Mouse (Mus musculus) CH12.LX (cell line): ENCODE measurements around the gene Pamr1. TPM values are rescaled to one million over a fixed set of nuclear protein-coding genes. Genes with fewer than 3 reads are reported as not detected.
A peak's percentile ranks its signal among the peaks of the same experiment; 100 is the strongest.

Experiments used
- DNase-seq: peaks from one replicate; pipeline ENCODE4 v3.0.0-alpha.2; 2013; ENCODE audit errors: extremely low read depth
- H3K27ac ChIP-seq: 2 replicates; pipeline ENCODE4 v1.5.1; 2012; ENCODE audit warnings: low read depth, mild to moderate bottlenecking, control low read depth, moderate library complexity; ENCODE audit not compliant: insufficient read depth
- H3K27me3 ChIP-seq: replicated peaks from 2 replicates; pipeline ENCODE3; 2012; ENCODE audit warnings: inconsistent platforms
- H3K36me3 ChIP-seq, 2 experiments: replicated peaks in 1 of 2; 2 replicates each; pipeline versions ENCODE3 to v1.6.1; 2012; ENCODE audit warnings: inconsistent platforms in 1 of 2, low read length in 1 of 2, mild to moderate bottlenecking in 1 of 2, mixed read lengths in 1 of 2, moderate library complexity in 1 of 2; ENCODE audit not compliant: control insufficient read depth in 1 of 2, insufficient read depth in 1 of 2
- H3K4me1 ChIP-seq, 2 experiments: 2 replicates each; pipeline ENCODE4 v1.6.1; 2012; ENCODE audit warnings: inconsistent platforms in 1 of 2, moderate library complexity in 1 of 2; ENCODE audit not compliant: insufficient read depth in 2 of 2, control insufficient read depth in 1 of 2
- H3K4me2 ChIP-seq: 2 replicates; pipeline ENCODE4 v1.6.1; 2012; ENCODE audit warnings: low read depth, mild to moderate bottlenecking, control low read depth; ENCODE audit not compliant: poor library complexity, insufficient read depth, severe bottlenecking
- H3K4me3 ChIP-seq, 3 experiments: fragments of 150-350 bp in 1 of 3; sonication (generic) in 1 of 3; replicated peaks in 1 of 3; 2 replicates each; pipeline versions ENCODE3 to v1.5.1; 2011 to 2012; ENCODE audit warnings: low read depth in 2 of 3, low read length in 2 of 3, mild to moderate bottlenecking in 2 of 3, moderate library complexity in 2 of 3, control low read depth in 1 of 3, improper control_type of control experiment in 1 of 3, inconsistent platforms in 1 of 3, mixed read lengths in 1 of 3; ENCODE audit not compliant: poor library complexity in 1 of 3
- H3K79me2 ChIP-seq: replicated peaks from 2 replicates; pipeline ENCODE4 v1.6.1; 2012; ENCODE audit warnings: mild to moderate bottlenecking, moderate library complexity; ENCODE audit not compliant: control insufficient read depth, poor library complexity, insufficient read depth, severe bottlenecking; ENCODE audit errors: extremely low read depth
- H3K9ac ChIP-seq: 2 replicates; pipeline ENCODE4 v1.6.1; 2012; ENCODE audit warnings: low read depth, mild to moderate bottlenecking, control low read depth, moderate library complexity; ENCODE audit not compliant: insufficient read depth
- H3K9me3 ChIP-seq: replicated peaks from 2 replicates; pipeline ENCODE3; 2012; ENCODE audit warnings: low read length, inconsistent platforms, mixed read lengths
- BHLHE40 ChIP-seq: IDR thresholded peaks from 2 replicates; pipeline ENCODE4 v1.6.1; 2011; ENCODE audit warnings: mild to moderate bottlenecking, low read depth, low read length, improper control_type of control experiment
- CHD1 ChIP-seq: IDR thresholded peaks from 2 replicates; pipeline ENCODE4 v1.6.1; 2012; ENCODE audit warnings: low read depth, low read length, improper control_type of control experiment, inconsistent platforms
- CTCF ChIP-seq, 2 experiments: IDR thresholded peaks in 1 of 2; conservative IDR thresholded peaks in 1 of 2; 2 replicates each; pipeline ENCODE4 v1.5.1; 2011 to 2012; ENCODE audit warnings: low read depth in 2 of 2, low read length in 2 of 2, improper control_type of control experiment in 1 of 2, inconsistent platforms in 1 of 2, mild to moderate bottlenecking in 1 of 2, moderate library complexity in 1 of 2
- EP300 ChIP-seq: IDR thresholded peaks from 2 replicates; pipeline ENCODE4 v1.6.1; 2011; ENCODE audit warnings: low read length, improper control_type of control experiment
- ETS1 ChIP-seq: conservative IDR thresholded peaks from 2 replicates; pipeline ENCODE4 v1.6.1; 2012; ENCODE audit warnings: low read depth, mild to moderate bottlenecking, inconsistent platforms, low read length, improper control_type of control experiment, moderate library complexity
- IRF4 ChIP-seq: IDR thresholded peaks from 2 replicates; pipeline ENCODE4 v1.6.1; 2014; ENCODE audit warnings: low read depth, mild to moderate bottlenecking, inconsistent platforms, low read length, improper control_type of control experiment
- JUN ChIP-seq: IDR thresholded peaks from 2 replicates; pipeline ENCODE4 v1.6.1; 2011; ENCODE audit warnings: low read depth, mild to moderate bottlenecking, low read length, improper control_type of control experiment, moderate library complexity; ENCODE audit not compliant: insufficient read depth
- JUND ChIP-seq: conservative IDR thresholded peaks from 2 replicates; pipeline ENCODE4 v1.6.1; 2011; ENCODE audit warnings: low read depth, low read length, improper control_type of control experiment
- MAFK ChIP-seq: IDR thresholded peaks from 2 replicates; pipeline ENCODE4 v1.6.1; 2011; ENCODE audit warnings: low read length, improper control_type of control experiment; ENCODE audit not compliant: insufficient replicate concordance
- MXI1 ChIP-seq: IDR thresholded peaks from 2 replicates; pipeline ENCODE4 v1.6.1; 2011; ENCODE audit warnings: mild to moderate bottlenecking, low read depth, low read length, improper control_type of control experiment
- NELFE ChIP-seq: IDR thresholded peaks from 2 replicates; pipeline ENCODE4 v1.6.1; 2011; ENCODE audit warnings: low read depth, low read length, improper control_type of control experiment
- NRF1 ChIP-seq: IDR thresholded peaks from 2 replicates; pipeline ENCODE4 v1.6.1; 2014; ENCODE audit warnings: low read depth, mild to moderate bottlenecking, inconsistent platforms, low read length, improper control_type of control experiment, moderate library complexity
- PAX5 ChIP-seq: IDR thresholded peaks from 2 replicates; pipeline ENCODE4 v1.6.1; 2012; ENCODE audit warnings: low read length, inconsistent platforms, mixed read lengths
- POLR2A ChIP-seq: IDR thresholded peaks from 2 replicates; pipeline ENCODE4 v1.6.1; 2011; ENCODE audit warnings: low read depth, mild to moderate bottlenecking, improper control_type of control experiment, low read length
- RAD21 ChIP-seq: IDR thresholded peaks from 2 replicates; pipeline ENCODE4 v1.6.1; 2011; ENCODE audit warnings: low read depth, mild to moderate bottlenecking, low read length, improper control_type of control experiment, moderate library complexity
- RCOR1 ChIP-seq: conservative IDR thresholded peaks from 2 replicates; pipeline ENCODE4 v1.6.1; 2012; ENCODE audit warnings: low read depth, mild to moderate bottlenecking, inconsistent platforms, low read length, improper control_type of control experiment
- SIN3A ChIP-seq: IDR thresholded peaks from 2 replicates; pipeline ENCODE4 v1.6.1; 2012; ENCODE audit warnings: low read length, improper control_type of control experiment, inconsistent platforms
- SMC3 ChIP-seq: IDR thresholded peaks from 2 replicates; pipeline ENCODE4 v1.6.1; 2011; ENCODE audit warnings: low read depth, low read length, improper control_type of control experiment
- TBP ChIP-seq: conservative IDR thresholded peaks from 2 replicates; pipeline ENCODE4 v1.6.1; 2011; ENCODE audit warnings: low read depth, low read length, improper control_type of control experiment
- TCF12 ChIP-seq: IDR thresholded peaks from 2 replicates; pipeline ENCODE4 v1.6.1; 2014; ENCODE audit warnings: low read depth, mild to moderate bottlenecking, inconsistent platforms, low read length, improper control_type of control experiment
- USF1 ChIP-seq: IDR thresholded peaks from 2 replicates; pipeline ENCODE4 v1.6.1; 2014; ENCODE audit warnings: low read depth, mild to moderate bottlenecking, inconsistent platforms, low read length, improper control_type of control experiment
- USF2 ChIP-seq: conservative IDR thresholded peaks from 2 replicates; pipeline ENCODE4 v1.6.1; 2011; ENCODE audit warnings: low read depth, low read length, improper control_type of control experiment
- ZC3H11A ChIP-seq: IDR thresholded peaks from 2 replicates; pipeline ENCODE4 v1.6.1; 2012; ENCODE audit warnings: low read depth, mild to moderate bottlenecking, inconsistent platforms, low read length, improper control_type of control experiment
- ZKSCAN1 ChIP-seq: IDR thresholded peaks from 2 replicates; pipeline ENCODE4 v1.6.1; 2012; ENCODE audit warnings: low read depth, inconsistent platforms, low read length, improper control_type of control experiment, borderline replicate concordance
- ZNF384 ChIP-seq: IDR thresholded peaks from 2 replicates; pipeline ENCODE4 v1.6.1; 2012; ENCODE audit warnings: low read depth, low read length, improper control_type of control experiment, inconsistent platforms
- dilution Hi-C: fragments of 300-500 bp; cut with MboI; formaldehyde crosslinking; loops from 2 replicates; pipeline ENCODE4 v1.14.3; 2020; ENCODE audit warnings: low sequenced_read_pairs; ENCODE audit not compliant: extremely low pct_unique_long_range_greater_than_20kb, extremely low pct_ligation_motif_present
- in situ Hi-C: fragments of 300-500 bp; cut with MboI; formaldehyde crosslinking; loops from 3 replicates; pipeline ENCODE4 v1.14.3; 2019; ENCODE audit warnings: low sequenced_read_pairs, low pct_ligation_motif_present, low pct_unique_long_range_greater_than_20kb, mixed read lengths
- polyA plus RNA-seq: library from polyadenylated mRNA; unstranded; fragments of >175 nt; gene quantifications from 2 replicates; pipeline ENCODE4 v1.2.1, GENCODE M21; 2012; ENCODE audit warnings: low read depth; ENCODE audit not compliant: insufficient read length
- total RNA-seq, 2 experiments: library from RNA; depleted of rRNA; stranded (reverse); fragments of 300-350 nt in 1 of 2; fragments of >200 nt in 1 of 2; gene quantifications; 2 replicates each; pipeline ENCODE4 v1.2.3; 2012 to 2014

The Pamr1 gene
- total and polyA plus RNA-seq, 3 experiments = 0.08 to 0.28 (median 0.24) TPM

DNA sequence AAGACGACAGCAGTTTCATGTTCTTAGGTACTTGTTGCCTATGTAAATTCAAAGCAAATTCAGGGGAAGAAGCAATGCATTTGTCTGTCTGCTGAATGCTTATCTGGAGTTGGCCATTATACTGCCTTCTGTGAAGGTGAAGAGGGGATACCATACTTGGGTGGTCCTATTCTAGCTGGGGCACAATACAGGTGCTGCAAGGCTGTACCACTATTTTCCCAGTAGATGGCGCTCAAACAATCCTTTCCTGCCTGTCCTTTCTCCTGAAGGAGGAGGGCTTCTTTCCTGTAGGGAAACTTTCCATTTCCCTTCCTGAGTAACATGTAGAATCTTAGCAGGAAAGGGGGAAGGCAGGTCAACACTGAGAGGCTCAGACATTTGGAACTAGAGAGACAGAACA, 40.2 kb downstream of the Pamr1 start:
- Histone ChIP-seq H3K9me3 (no peaks in the 10 kb centered on the region), H3K27ac (no peak overlapping the region), H3K4me3 (no peak overlapping the region), H3K9ac (no peak overlapping the region), H3K36me3 (no peaks in the 10 kb centered on the region), H3K4me2 (no peak overlapping the region), H3K79me2 (no peaks in the 10 kb centered on the region), H3K27me3 (no peaks in the 10 kb centered on the region), H3K4me1 (peaks cover 0 to 11% of the 10 kb centered on the region in 2 experiments; a peak in 2 of 4 replicates)
- dilution Hi-C loops (no loop called here), in situ Hi-C loops (loop anchor here (10.0 kb wide), 1 partner anchor 75 kb away; no protein-coding TSS in a partner anchor)
- DNase-seq = peak; percentile 13
- TF ChIP-seq RAD21 = peak; percentile 77
- TF ChIP-seq CTCF (conservative IDR thresholded peaks at IDR 0.05 in 1 of 2, IDR thresholded peaks at IDR 0.05 in 1 of 2; ENCODE audit: low read depth in 2 of 2, low read length in 2 of 2) = peak; percentile 75 to 94
- no peak for TF ChIP-seq PAX5
- TF ChIP-seq BHLHE40 = 0 out of 2 replicates have a peak, but pooled peaks have one; percentile 12
- no peak for TF ChIP-seq MXI1
- no peak for TF ChIP-seq POLR2A
- TF ChIP-seq ETS1 = no peak
- TF ChIP-seq CHD1 = no peak
- no peak for TF ChIP-seq JUND
- TF ChIP-seq TBP = no peak
- no peak for TF ChIP-seq JUN
- TF ChIP-seq ZC3H11A = peak; percentile 31
- TF ChIP-seq MAFK = no peak
- TF ChIP-seq TCF12 = no peak
- peak; percentile 73 for TF ChIP-seq SMC3
- TF ChIP-seq NELFE = 0 out of 2 replicates have a peak, but pooled peaks have one; percentile 28
- no peak for TF ChIP-seq SIN3A
- TF ChIP-seq NRF1 = no peak

DNA sequence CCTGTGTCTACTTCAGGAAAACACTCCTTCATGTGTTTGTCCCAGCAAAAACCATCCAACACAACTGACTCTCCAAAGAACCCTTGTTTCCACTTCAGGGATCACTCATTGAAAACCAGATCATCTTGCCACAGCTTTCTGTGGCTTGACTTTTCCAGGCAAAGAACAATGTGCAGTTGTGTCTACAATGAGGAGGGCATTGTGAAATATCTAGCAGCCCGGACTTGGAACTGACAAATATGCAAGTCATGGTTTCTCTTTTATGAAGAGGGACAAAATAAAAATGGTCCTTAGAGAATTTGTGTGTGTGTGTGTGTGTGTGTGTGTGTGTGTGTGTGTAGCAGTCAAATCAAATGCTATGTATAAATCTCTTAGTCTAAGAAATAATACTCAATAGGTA, 44.7 kb downstream of the Pamr1 start:
- dilution Hi-C loops = no loop called here
- in situ Hi-C loops = loop anchor here (10.0 kb wide), 1 partner anchor 70 kb away; no protein-coding TSS in a partner anchor

More for the DNA sequence above, 44.7 kb downstream of the Pamr1 start:
- Histone ChIP-seq H3K4me3 (no peak overlapping the region), H3K9me3 (no peaks in the 10 kb centered on the region), H3K79me2 (no peaks in the 10 kb centered on the region), H3K27me3 (no peaks in the 10 kb centered on the region), H3K4me2 (no peak overlapping the region), H3K4me1 (peaks cover 0 to 19% of the 10 kb centered on the region in 2 experiments; a peak in 2 of 4 replicates), H3K9ac (no peak overlapping the region), H3K27ac (no peak overlapping the region), H3K36me3 (no peaks in the 10 kb centered on the region)
- no peak for TF ChIP-seq JUN
- no peak for TF ChIP-seq MXI1
- no peak for TF ChIP-seq USF1
- TF ChIP-seq SMC3 = no peak
- no peak for TF ChIP-seq ZKSCAN1
- TF ChIP-seq BHLHE40 = no peak
- no peak for TF ChIP-seq ZNF384
- no peak for TF ChIP-seq USF2
- TF ChIP-seq IRF4 = no peak
- TF ChIP-seq EP300 = no peak
- no peak for TF ChIP-seq RCOR1
- DNase-seq = no peak
